Mouse (Mus musculus) neural tube, embryonic 11.5 days (tissue): ENCODE data around the gene Ppp1ca. TPM values are rescaled to one million over a fixed set of nuclear protein-coding genes. Genes with fewer than 3 reads are reported as not detected.

ENCODE experiments used
- ATAC-seq: fragments of 200-750 bp; cut with Nextera tagmentation; 2 replicates; pipeline ENCODE4 v1.8.0; 2017; ENCODE audit warnings: moderate number of reproducible peaks, mild to moderate bottlenecking, moderate TSS enrichment, moderate library complexity; ENCODE audit not compliant: insufficient read depth, low FRiP score, low TSS enrichment
- DNase-seq: peaks from one replicate; pipeline ENCODE4 v3.0.0-alpha.2; 2015; ENCODE audit warnings: low spot score
- H3K27ac ChIP-seq: fragments of 300-500 bp; sonication (generic); 2 replicates; pipeline ENCODE4 v1.5.1; 2014; ENCODE audit warnings: low read depth, mild to moderate bottlenecking, low read length
- H3K27me3 ChIP-seq: fragments of 300-500 bp; sonication (generic); 2 replicates; pipeline ENCODE4 v1.6.1; 2014; ENCODE audit warnings: mild to moderate bottlenecking, low read length, mixed read lengths; ENCODE audit not compliant: control insufficient read depth, insufficient read depth
- H3K36me3 ChIP-seq: fragments of 300-500 bp; sonication (generic); 2 replicates; pipeline ENCODE4 v1.6.1; 2014; ENCODE audit warnings: mild to moderate bottlenecking, low read length, moderate library complexity, mixed read lengths; ENCODE audit not compliant: control insufficient read depth, insufficient read depth
- H3K4me1 ChIP-seq: fragments of 300-500 bp; sonication (generic); 2 replicates; pipeline ENCODE4 v1.6.1; 2014; ENCODE audit warnings: low read length, mixed read lengths; ENCODE audit not compliant: control insufficient read depth, insufficient read depth
- H3K4me2 ChIP-seq: fragments of 300-500 bp; sonication (generic); 2 replicates; pipeline ENCODE4 v1.6.1; 2014; ENCODE audit warnings: low read depth, mild to moderate bottlenecking, moderate library complexity
- H3K4me3 ChIP-seq: fragments of 300-500 bp; sonication (generic); 2 replicates; pipeline ENCODE4 v1.5.1; 2014; ENCODE audit warnings: low read depth, low read length
- H3K9ac ChIP-seq: fragments of 300-500 bp; sonication (generic); 2 replicates; pipeline ENCODE4 v1.6.1; 2014; ENCODE audit warnings: mild to moderate bottlenecking, low read length
- H3K9me3 ChIP-seq: fragments of 300-500 bp; sonication (generic); 2 replicates; pipeline ENCODE4 v1.6.1; 2016; ENCODE audit warnings: low read length; ENCODE audit not compliant: control insufficient read depth
- WGBS: fragments of 180-500 bp; shearing (Covaris S2); extraction: QIAGEN DNeasy Blood & Tissue Kit; methylation state at CpG from one replicate; pipeline ENCODE4 v1.1.7; 2014; 5-methylcytosine and 5-hydroxymethylcytosine counted together
- polyA plus RNA-seq: library from polyadenylated mRNA; unstranded; fragments of >200 nt; fragmentation: Nextera tagmentation; extraction: Ambion mirVana; gene quantifications from 2 replicates; pipeline ENCODE4 v1.2.1, GENCODE M21; 2014

The Ppp1ca gene
- polyA plus RNA-seq, 1 experiment from 2014 or later = 939 TPM

- no peak overlapping the region for H3K9ac ChIP-seq
- H3K36me3 ChIP-seq = no peaks in the 10 kb centered on the region
- H3K4me2 ChIP-seq = no peak overlapping the region
- DNase-seq = no peak
- H3K4me3 ChIP-seq = no peak overlapping the region
- no peak overlapping the region for H3K27ac ChIP-seq
- 21% methylated on average over 4 of the region's 4 CpGs for WGBS
- no peak for ATAC-seq
- no peaks in the 10 kb centered on the region for H3K9me3 ChIP-seq
- peaks cover 51% of the 10 kb centered on the region for H3K27me3 ChIP-seq
- H3K4me1 ChIP-seq = peaks cover 8% of the 10 kb centered on the region
Measured at GRCm38 (mm10) chr19:4211891-4212588, 20.2 kb downstream of the Ppp1ca start.

GRCm38 (mm10) chr19:4213524-4213974 lies 21.7 kb downstream of the Ppp1ca start:
- no peak overlapping the region for H3K27ac ChIP-seq
- H3K9ac ChIP-seq = no peak overlapping the region
- H3K27me3 ChIP-seq = peaks cover 52% of the 10 kb centered on the region
- H3K36me3 ChIP-seq = no peaks in the 10 kb centered on the region
- peak overlapping the region; percentile 59; the same call in 1 of the 2 replicates for H3K4me3 ChIP-seq
- no peaks in the 10 kb centered on the region for H3K9me3 ChIP-seq
- DNase-seq (no peak), ATAC-seq (no peak)
- 3% methylated on average over 9 of the region's 9 CpGs for WGBS
- no peak overlapping the region for H3K4me2 ChIP-seq
- H3K4me1 ChIP-seq = peaks cover 8% of the 10 kb centered on the region

- Histone ChIP-seq H3K27me3 (peaks cover 50% of the 10 kb centered on the region), H3K9ac (peak within 1 kb of the TSS; percentile 65), H3K9me3 (no peaks in the 10 kb centered on the region), H3K4me2 (peak within 1 kb of the TSS; percentile 97), H3K4me1 (peaks cover 8% of the 10 kb centered on the region), H3K27ac (no peak within 1 kb of the TSS), H3K4me3 (peak within 1 kb of the TSS; percentile 59), H3K36me3 (no peaks in the 10 kb centered on the region)
- DNase-seq (peak; percentile 59), ATAC-seq (peak; percentile 50)
- under 1% methylated on average over 49 of the region's 49 CpGs for WGBS
Measured at GRCm38 (mm10) chr19:4214071-4214770, 22.4 kb downstream of the Ppp1ca start, which contains the start of the genes Clcf1 and AC109138.7. Gene Clcf1, plus strand, starts transcription at chr19:4214238. Gene AC109138.7, plus strand, starts transcription at chr19:4214357.

GRCm38 (mm10) chr19:4214771-4215450 lies 23.0 kb downstream of the Ppp1ca start:
- peak overlapping the region; percentile 59 for H3K4me3 ChIP-seq
- DNase-seq (peak; percentile 35), ATAC-seq (0 out of 2 replicates have a peak, but pooled peaks have one; percentile 20)
- peak overlapping the region; percentile 97 for H3K4me2 ChIP-seq
- whole genome bisulfite sequencing = under 1% methylated on average over 35 of the region's 81 CpGs
- H3K4me1 ChIP-seq = peaks cover 8% of the 10 kb centered on the region
- peak overlapping the region; percentile 65 for H3K9ac ChIP-seq
- H3K9me3 ChIP-seq = no peaks in the 10 kb centered on the region
- H3K27ac ChIP-seq = no peak overlapping the region
- H3K36me3 ChIP-seq = no peaks in the 10 kb centered on the region
- peaks cover 50% of the 10 kb centered on the region for H3K27me3 ChIP-seq

GRCm38 (mm10) chr19:4215451-4215840 lies 23.6 kb downstream of the Ppp1ca start:
- H3K4me2 ChIP-seq = peak overlapping the region; percentile 97
- H3K27ac ChIP-seq = no peak overlapping the region
- H3K27me3 ChIP-seq = peaks cover 50% of the 10 kb centered on the region
- H3K9me3 ChIP-seq = no peaks in the 10 kb centered on the region
- DNase-seq (peak; percentile 42), ATAC-seq (no peak)
- WGBS = 4% methylated on average over 16 of the region's 21 CpGs
- H3K4me1 ChIP-seq = peaks cover 8% of the 10 kb centered on the region
- H3K4me3 ChIP-seq = peak overlapping the region; percentile 59
- peak overlapping the region; percentile 65 for H3K9ac ChIP-seq
- no peaks in the 10 kb centered on the region for H3K36me3 ChIP-seq

GRCm38 (mm10) chr19:4216041-4216685 lies 24.3 kb downstream of the Ppp1ca start:
- H3K4me3 ChIP-seq = no peak overlapping the region
- WGBS = 15% methylated on average over 14 of the region's 14 CpGs

GRCm38 (mm10) chr19:4217140-4217539 lies 25.3 kb downstream of the Ppp1ca start:
- H3K4me1 ChIP-seq = peaks cover 8% of the 10 kb centered on the region

More at GRCm38 (mm10) chr19:4216041-4216685, 24.3 kb downstream of the Ppp1ca start:
- H3K27ac ChIP-seq = no peak overlapping the region
- H3K27me3 ChIP-seq = peaks cover 50% of the 10 kb centered on the region
- peak; percentile 52 for DNase-seq
- no peak overlapping the region for H3K9ac ChIP-seq
- no peaks in the 10 kb centered on the region for H3K9me3 ChIP-seq
- H3K4me2 ChIP-seq = no peak overlapping the region
- H3K36me3 ChIP-seq = no peaks in the 10 kb centered on the region
- no peak for ATAC-seq
- peaks cover 8% of the 10 kb centered on the region for H3K4me1 ChIP-seq

GRCm38 (mm10) chr19:4217855-4218254 lies 26.0 kb downstream of the Ppp1ca start:
- ATAC-seq (no peak), DNase-seq (no peak)
- H3K36me3 ChIP-seq = no peaks in the 10 kb centered on the region
- H3K27me3 ChIP-seq = peaks cover 41% of the 10 kb centered on the region
- H3K4me2 ChIP-seq = no peak overlapping the region
- no peak overlapping the region for H3K27ac ChIP-seq
- no peak overlapping the region for H3K4me3 ChIP-seq
- peaks cover 8% of the 10 kb centered on the region for H3K4me1 ChIP-seq
- no peaks in the 10 kb centered on the region for H3K9me3 ChIP-seq
- H3K9ac ChIP-seq = no peak overlapping the region
- WGBS = 69% methylated on average over 3 of the region's 3 CpGs

More at GRCm38 (mm10) chr19:4217140-4217539, 25.3 kb downstream of the Ppp1ca start:
- WGBS = 9% methylated on average over 5 of the region's 5 CpGs
- no peak overlapping the region for H3K4me3 ChIP-seq
- H3K36me3 ChIP-seq = no peaks in the 10 kb centered on the region
- no peak overlapping the region for H3K4me2 ChIP-seq
- H3K9ac ChIP-seq = no peak overlapping the region
- no peaks in the 10 kb centered on the region for H3K9me3 ChIP-seq
- H3K27me3 ChIP-seq = peaks cover 46% of the 10 kb centered on the region
- no peak for DNase-seq
- ATAC-seq = no peak
- no peak overlapping the region for H3K27ac ChIP-seq
